Mouse (Mus musculus): Measurements from ENCODE around the gene Dgcr2. TPM values are rescaled to one million over a fixed set of nuclear protein-coding genes. Genes with fewer than 3 reads are reported as not detected.

Gene Dgcr2
- total RNA-seq, 2 experiments from 2014 or later = 56.7 to 68.6 TPM

DNA sequence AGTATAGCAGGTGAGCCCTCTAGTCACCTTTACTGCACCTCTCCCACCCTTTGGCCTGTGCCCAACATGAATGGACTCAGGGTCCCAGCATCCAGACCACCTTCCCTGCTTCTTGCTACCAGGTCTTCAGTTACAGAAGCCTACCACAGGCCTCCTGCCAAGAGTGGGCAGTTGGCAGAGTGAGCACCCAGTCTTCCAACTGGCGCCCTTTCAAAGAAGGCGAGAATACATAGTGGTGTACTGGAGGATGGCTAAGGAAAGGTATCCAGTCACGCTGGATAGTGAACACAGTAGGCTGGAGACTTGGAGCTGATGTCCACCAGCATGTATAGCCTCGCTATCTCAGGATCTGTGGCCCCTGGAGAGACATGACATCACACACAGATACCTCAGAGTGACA is 104.3 kb downstream of the Dgcr2 start:
- no peak for DNase-seq (ENCODE audit: low spot score in 2 of 2)

DNA sequence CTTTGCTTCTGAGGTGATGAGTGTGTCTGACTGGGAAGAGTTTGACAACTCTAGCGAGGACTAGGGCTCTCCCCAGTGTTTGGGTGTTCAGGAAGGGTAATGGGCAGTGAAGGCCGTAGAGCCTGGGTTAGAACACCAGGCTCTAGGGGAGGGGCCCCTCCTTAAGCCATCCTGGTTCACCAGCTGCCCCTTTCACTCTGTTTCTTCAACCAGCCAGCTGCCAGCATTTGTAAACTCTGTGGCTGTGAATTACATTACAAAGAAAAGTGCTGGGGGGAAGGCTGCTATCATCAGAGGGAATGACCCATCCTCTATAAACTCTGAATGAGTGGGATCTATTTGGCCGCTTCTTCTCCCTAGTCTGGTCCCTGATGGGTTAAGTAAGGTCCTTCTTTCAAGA is 105.6 kb downstream of the Dgcr2 start:
- DNase-seq (ENCODE audit: low spot score in 2 of 2) = no peak

Other genes starting within 250 kb of the Dgcr2 start
- 10 to 100 TPM; 57.1 to 58.2 TPM for gene Med15, start 165.7 kb downstream of the Dgcr2 start, total RNA-seq (2021)
- gene Klhl22, start 138.9 kb downstream of the Dgcr2 start, total RNA-seq (2021) = 10 to 100 TPM; 29.8 to 38.3 TPM
- 10 to 100 TPM in 1 of 2 experiments, 1 to 10 TPM in 1; 9.5 to 11.7 TPM for gene Scarf2, start 101.3 kb downstream of the Dgcr2 start, total RNA-seq (2021)
- gene B830017H08Rik, start 65.4 kb downstream of the Dgcr2 start, total RNA-seq (2021) = not detected
- gene Car15, start 60.2 kb downstream of the Dgcr2 start, total RNA-seq (2021) = 1 to 10 TPM; 1.8 to 2.2 TPM
- under 1 TPM; 0.32 to 0.66 TPM for gene Gm20518, start 6.9 kb downstream of the Dgcr2 start, total RNA-seq (2021)
- gene Tssk1, start 4.3 kb downstream of the Dgcr2 start, total RNA-seq (2021) = not detected
- gene Tssk2, start 75 bp upstream of the Dgcr2 start, total RNA-seq (2021) = not detected
- gene Ess2, start 12.8 kb upstream of the Dgcr2 start, total RNA-seq (2021) = 10 to 100 TPM; 13.6 to 15.0 TPM
- gene Gsc2, start 16.5 kb upstream of the Dgcr2 start, total RNA-seq (2021) = not detected
- 100 to 1,000 TPM; 368 to 895 TPM for gene Slc25a1, start 29.7 kb upstream of the Dgcr2 start, total RNA-seq (2021)
- gene Vpreb2, start 81.9 kb upstream of the Dgcr2 start, total RNA-seq (2021) = under 1 TPM in 1 of 2 experiments, not detected in 1; 0.42 TPM
- 10 to 100 TPM; 79.7 to 83.3 TPM for gene Dgcr6, start 154.3 kb upstream of the Dgcr2 start, total RNA-seq (2021)
- gene Prodh, start 191.6 kb upstream of the Dgcr2 start, total RNA-seq (2021) = 10 to 100 TPM; 18.5 to 53.8 TPM
- gene Rtn4r, start 229.1 kb upstream of the Dgcr2 start, total RNA-seq (2021) = under 1 TPM; 0.20 to 0.26 TPM